In the genomic region with DNA sequence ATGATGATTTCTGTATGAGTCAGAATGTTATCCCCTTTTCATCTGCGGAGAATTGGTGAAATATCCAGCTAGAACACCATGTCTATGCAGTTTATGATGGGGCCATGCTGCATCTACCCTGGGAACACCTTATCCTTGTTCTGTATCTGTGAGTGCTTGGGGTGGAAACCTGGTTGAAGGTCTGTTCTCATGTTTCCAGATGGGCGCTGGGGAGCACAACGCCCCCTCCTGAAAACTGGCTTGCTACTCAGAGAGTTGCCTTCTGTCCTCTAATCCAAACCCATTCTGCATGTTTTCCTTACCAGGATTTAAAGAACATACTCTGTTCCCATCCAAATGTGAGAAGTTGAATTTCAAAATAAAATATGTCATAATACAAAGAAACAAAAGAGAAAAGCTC, we compare ENCODE assay signal across 14 mouse cellular contexts.
DNase-seq lines count a peak whose midpoint lies in the region.
"Had no signal": no experiment of that assay in that cellular context is flagged by ENCODE, and none has a peak within 500 bp of the region (broad histone marks: within the 10 kb centered on the region; RNA-seq: fewer than 3 reads in every experiment).

No protein-coding gene starts in this region.

- DNase-seq in adrenal gland, postnatal 14 days: peak; percentile 4
- no peak for DNase-seq in adrenal gland, postnatal 10 days
- peak; percentile 67 to 72 for DNase-seq in layer of hippocampus, adult 8-10 months (ENCODE audit: low spot score in 2 of 2)
- DNase-seq in layer of hippocampus, postnatal 14 days (ENCODE audit: low spot score in 2 of 2): peak; percentile 38 to 81
- DNase-seq in spleen, adult 18-20 months: no peak
- DNase-seq in cerebellum, postnatal 36 days: no peak
- DNase-seq in frontal cortex, postnatal 25 days (ENCODE audit: low spot score in 2 of 2): no peak
- DNase-seq: adrenal gland, postnatal 25 days; B cell, adult 2 months; cerebellum, adult 8-10 months; cerebellum, postnatal 14 days; gastrocnemius, postnatal 14 days; heart, adult 2 months; heart, postnatal 14 days had no signal

Comparison
In these comparisons a context has a peak if more than half of its experiments do, and no peak if none do; other contexts are left out.
1. DNase-seq: peak in adrenal gland, postnatal 14 days (single experiment), layer of hippocampus, adult 8-10 months (2 of 2) and layer of hippocampus, postnatal 14 days (2 of 2); none in adrenal gland, postnatal 10 days (single experiment), spleen, adult 18-20 months (0 of 2), cerebellum, postnatal 36 days (0 of 2) and frontal cortex, postnatal 25 days (0 of 2).